Mouse (Mus musculus) erythroblast, embryonic 14.5 days (primary cell): ENCODE results near the gene Ethe1. TPM values are rescaled to one million over a fixed set of nuclear protein-coding genes. Genes with fewer than 3 reads are reported as not detected.

Experiments
- H3K27me3 ChIP-seq: 2 replicates; pipeline ENCODE4 v1.6.1; 2012; ENCODE audit warnings: inconsistent platforms; ENCODE audit not compliant: control insufficient read depth
- H3K36me3 ChIP-seq: 2 replicates; pipeline ENCODE4 v1.6.1; 2012; ENCODE audit warnings: mild to moderate bottlenecking, inconsistent platforms; ENCODE audit not compliant: control insufficient read depth
- H3K4me1 ChIP-seq: 2 replicates; pipeline ENCODE4 v1.6.1; 2012; ENCODE audit warnings: inconsistent platforms; ENCODE audit not compliant: control insufficient read depth
- H3K4me3 ChIP-seq: replicated peaks from 2 replicates; pipeline ENCODE3; 2012; ENCODE audit warnings: moderate library complexity, mild to moderate bottlenecking, inconsistent platforms
- H3K9me3 ChIP-seq: 2 replicates; pipeline ENCODE4 v1.6.1; 2012; ENCODE audit warnings: low read length, inconsistent platforms, mixed read lengths; ENCODE audit not compliant: control insufficient read depth
- GATA1 ChIP-seq: IDR thresholded peaks from 2 replicates; pipeline ENCODE4 v1.6.1; 2012; ENCODE audit warnings: low read length, inconsistent platforms, mixed read lengths
- TAL1 ChIP-seq: IDR thresholded peaks from 3 replicates; pipeline ENCODE4 v1.6.1; 2012; ENCODE audit warnings: low read length, inconsistent platforms, mixed read lengths
- polyA plus RNA-seq: library from polyadenylated mRNA; stranded (reverse); fragments of >175 nt; gene quantifications from 2 replicates; pipeline ENCODE4 v1.2.3, GENCODE M21; 2012

Gene Ethe1
- polyA plus RNA-seq, 1 experiment, result 1.8 TPM

DNA sequence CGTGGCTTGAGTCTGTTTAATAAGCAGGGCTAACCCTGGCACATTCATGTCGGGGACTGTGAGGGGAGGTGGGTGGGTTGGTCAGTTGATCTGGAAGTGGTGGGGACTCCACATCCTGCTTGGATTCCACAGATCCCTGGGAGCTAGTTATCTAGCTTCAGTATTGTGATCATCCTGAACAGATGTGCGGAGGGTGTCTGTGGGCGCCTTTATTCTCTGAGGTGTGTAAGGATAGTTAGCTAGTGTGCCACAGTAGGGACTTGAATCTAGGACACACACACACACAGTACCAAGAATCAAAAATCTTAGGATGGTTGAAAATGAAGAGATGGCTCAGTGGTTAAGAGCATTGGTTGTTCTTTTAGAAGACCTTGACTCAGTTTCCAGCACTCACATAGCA is 18.8 kb upstream of the Ethe1 start:
- Histone ChIP-seq H3K4me1 (no peaks in the 10 kb centered on the region; the same call in 1 of the 2 replicates), H3K9me3 (no peaks in the 10 kb centered on the region), H3K36me3 (peaks cover 94% of the 10 kb centered on the region), H3K4me3 (no peak overlapping the region), H3K27me3 (no peaks in the 10 kb centered on the region)
- no peak for TF ChIP-seq GATA1
- no peak for TF ChIP-seq TAL1

DNA sequence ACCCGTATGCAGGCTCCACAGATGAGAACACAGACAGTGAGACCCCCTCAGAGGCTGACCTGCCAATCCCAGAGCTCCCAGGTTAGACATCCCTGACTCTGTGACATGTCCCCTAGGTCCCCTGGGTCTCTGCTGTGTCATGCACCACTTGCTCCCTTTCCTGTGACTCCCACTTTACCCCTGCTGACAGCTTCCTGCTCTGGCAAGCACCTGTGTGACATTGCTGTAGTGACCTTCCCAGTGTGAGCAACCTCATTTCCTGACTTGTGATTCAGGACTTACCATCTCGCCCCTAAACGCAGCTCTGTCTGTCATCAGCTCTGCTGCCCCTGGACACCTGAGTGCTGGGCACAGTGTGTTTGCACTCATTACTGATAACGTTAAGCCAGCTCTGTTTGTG is 16.3 kb upstream of the Ethe1 start:
- Histone ChIP-seq H3K4me1 (peaks cover 1% of the 10 kb centered on the region; the same call in 1 of the 2 replicates), H3K27me3 (no peaks in the 10 kb centered on the region), H3K4me3 (no peak overlapping the region), H3K36me3 (peaks cover 71% of the 10 kb centered on the region), H3K9me3 (no peaks in the 10 kb centered on the region)
- TF ChIP-seq TAL1, result no peak
- TF ChIP-seq GATA1, result no peak

DNA sequence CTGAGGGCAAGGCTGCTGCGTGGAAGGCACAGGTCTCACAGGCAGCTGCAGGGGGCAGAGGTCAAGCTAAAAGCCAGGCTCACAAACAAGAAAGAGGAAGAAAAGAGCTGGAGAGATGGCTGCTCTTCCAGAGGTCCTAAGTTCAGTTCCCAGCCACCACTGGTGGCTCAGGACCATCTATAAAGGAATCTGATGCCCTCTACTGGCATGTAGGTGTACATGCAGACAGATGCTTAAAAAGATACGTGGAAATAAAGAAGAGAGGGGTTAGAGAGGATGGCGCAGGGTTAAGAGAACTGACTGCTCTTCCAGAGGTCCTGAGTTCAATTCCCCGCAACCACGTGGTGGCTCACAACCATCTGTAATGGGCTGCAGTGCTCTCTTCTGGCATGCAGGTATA is 14.9 kb upstream of the Ethe1 start:
- H3K27me3 ChIP-seq, result no peaks in the 10 kb centered on the region
- peaks cover 58% of the 10 kb centered on the region for H3K36me3 ChIP-seq
- H3K4me1 ChIP-seq, result peaks cover 1% of the 10 kb centered on the region; the same call in 1 of the 2 replicates
- H3K4me3 ChIP-seq, result no peak overlapping the region
- no peak for TF ChIP-seq TAL1
- no peak for TF ChIP-seq GATA1
- H3K9me3 ChIP-seq, result no peaks in the 10 kb centered on the region

DNA sequence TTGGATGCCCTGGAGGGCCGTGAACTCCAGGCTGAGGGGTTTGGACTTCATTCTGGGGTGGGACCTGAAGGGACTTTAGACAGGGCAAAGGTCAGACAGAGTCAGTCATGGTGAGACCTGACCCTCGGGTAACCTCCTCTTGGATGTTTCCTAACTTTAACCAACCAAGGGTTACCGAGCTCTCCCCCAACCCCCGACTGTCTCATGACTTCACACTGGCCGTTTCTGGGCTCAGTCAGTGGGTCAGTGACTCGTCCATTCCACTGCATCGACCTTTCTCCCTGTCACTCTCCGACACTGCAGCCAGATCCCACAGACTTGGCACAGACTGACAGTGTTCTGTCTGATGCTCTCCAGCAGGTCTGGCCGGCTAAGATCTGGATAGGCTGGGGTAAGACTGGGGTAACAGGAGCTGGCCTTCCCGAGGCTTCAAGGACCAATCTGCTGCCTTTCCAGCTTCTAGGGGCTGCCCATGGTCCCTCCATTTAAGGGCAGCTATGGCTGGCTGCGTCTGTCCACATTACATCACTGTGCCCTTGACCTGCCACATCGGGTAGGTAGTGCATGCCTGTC is 13.0 kb upstream of the Ethe1 start:
- H3K4me3 ChIP-seq, result no peak overlapping the region
- no peaks in the 10 kb centered on the region for H3K27me3 ChIP-seq
- H3K36me3 ChIP-seq, result peaks cover 41% of the 10 kb centered on the region
- H3K9me3 ChIP-seq, result no peaks in the 10 kb centered on the region
- TF ChIP-seq TAL1 (no peak), GATA1 (no peak)
- peaks cover 1% of the 10 kb centered on the region; the same call in 1 of the 2 replicates for H3K4me1 ChIP-seq

DNA sequence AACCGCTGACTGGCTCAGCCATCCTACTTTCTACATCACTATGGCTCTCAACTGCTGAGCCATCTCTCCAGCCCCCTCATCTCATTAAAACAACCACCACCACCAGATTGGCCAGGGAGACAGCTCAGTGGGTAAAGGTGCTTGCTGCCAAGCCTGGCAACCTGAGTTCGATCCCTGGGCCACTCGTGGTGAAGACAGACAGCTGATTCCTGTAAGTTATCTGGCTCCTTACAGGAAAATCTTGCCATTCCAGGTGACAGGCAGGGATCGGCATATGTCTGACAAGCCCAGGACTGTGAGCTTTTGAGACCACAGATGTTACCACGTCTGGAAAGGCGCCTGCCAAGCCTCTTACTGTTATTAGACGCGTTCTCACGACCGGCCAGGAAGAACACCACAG is 9.5 kb upstream of the Ethe1 start:
- H3K27me3 ChIP-seq, result no peaks in the 10 kb centered on the region
- no peak for TF ChIP-seq TAL1
- no peak for TF ChIP-seq GATA1
- H3K9me3 ChIP-seq, result no peaks in the 10 kb centered on the region
- peaks cover 8% of the 10 kb centered on the region for H3K36me3 ChIP-seq
- peaks cover 1% of the 10 kb centered on the region; the same call in 1 of the 2 replicates for H3K4me1 ChIP-seq
- no peak overlapping the region for H3K4me3 ChIP-seq

DNA sequence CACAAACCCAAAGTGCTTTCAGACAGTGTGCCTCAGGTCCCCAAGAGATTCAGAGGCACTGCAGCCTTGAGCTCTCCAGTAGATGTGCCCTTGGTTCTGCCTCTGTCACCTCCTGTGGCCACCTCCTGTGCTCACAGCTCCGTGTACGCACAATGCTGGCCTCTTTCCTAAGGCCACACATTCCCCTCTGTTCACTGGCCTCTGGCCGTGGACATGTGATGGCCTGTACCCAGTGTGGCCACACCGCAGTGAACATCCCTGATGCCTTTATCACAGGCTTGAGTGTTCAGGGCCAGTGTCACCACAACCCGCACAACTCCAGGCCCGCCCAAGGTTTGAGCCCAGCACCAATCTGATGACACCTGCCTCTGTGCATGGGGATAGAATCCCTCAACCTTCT is 2.5 kb upstream of the Ethe1 start:
- no peaks in the 10 kb centered on the region for H3K36me3 ChIP-seq
- H3K4me3 ChIP-seq, result no peak overlapping the region
- H3K9me3 ChIP-seq, result peaks cover 20% of the 10 kb centered on the region
- peaks cover 27% of the 10 kb centered on the region for H3K27me3 ChIP-seq
- TF ChIP-seq GATA1 (no peak), TAL1 (no peak)
- peaks cover 23% of the 10 kb centered on the region for H3K4me1 ChIP-seq

DNA sequence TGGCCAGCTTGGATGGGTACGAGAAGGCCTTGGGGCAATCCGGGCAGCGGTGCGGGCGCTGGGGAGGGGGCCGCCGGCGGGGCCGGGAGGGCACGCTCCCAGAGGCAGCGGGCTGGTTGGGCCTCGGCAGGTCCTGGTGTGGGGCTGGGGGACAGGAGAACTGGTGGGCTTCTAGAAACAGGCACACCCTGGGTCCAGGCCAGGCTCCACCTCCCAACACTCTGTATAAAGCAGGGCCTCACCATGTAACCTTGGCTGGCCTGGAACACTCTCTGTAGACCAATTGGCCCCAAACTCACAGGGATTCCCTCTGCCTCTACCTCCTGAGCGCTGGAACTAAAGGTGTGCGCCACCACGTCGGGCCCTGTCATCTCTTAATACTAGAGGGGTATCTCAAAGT is 1.3 kb upstream of the Ethe1 start:
- H3K4me1 ChIP-seq, result peaks cover 31% of the 10 kb centered on the region
- TF ChIP-seq GATA1 (no peak), TAL1 (no peak)
- H3K4me3 ChIP-seq, result no peak overlapping the region
- no peaks in the 10 kb centered on the region for H3K36me3 ChIP-seq
- H3K27me3 ChIP-seq, result peaks cover 27% of the 10 kb centered on the region
- peaks cover 20% of the 10 kb centered on the region for H3K9me3 ChIP-seq

DNA sequence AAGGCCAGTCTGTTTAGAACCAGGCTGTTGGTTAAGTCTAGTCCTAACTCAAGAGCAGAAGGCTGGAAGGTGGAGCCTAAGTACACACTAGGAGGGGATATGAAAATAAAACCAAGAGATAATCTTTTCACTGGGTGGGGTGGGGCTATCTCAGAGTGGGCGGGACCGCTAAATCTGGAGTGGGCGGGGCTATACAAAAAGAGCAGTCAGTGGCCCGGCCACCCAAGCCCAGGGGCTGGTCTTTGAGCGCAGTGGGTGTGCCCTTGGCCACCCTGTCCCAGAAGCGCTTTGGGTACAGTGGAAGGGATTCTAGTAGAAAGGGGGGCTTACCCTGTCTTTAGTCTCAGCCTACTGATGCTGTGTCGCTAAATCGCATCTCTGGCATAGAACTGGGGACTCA is 515 bp upstream of the Ethe1 start:
- H3K4me3 ChIP-seq, result peak overlapping the region; percentile 42
- peaks cover 40% of the 10 kb centered on the region for H3K4me1 ChIP-seq
- TF ChIP-seq TAL1 (no peak), GATA1 (no peak)
- H3K36me3 ChIP-seq, result no peaks in the 10 kb centered on the region
- H3K9me3 ChIP-seq, result peaks cover 20% of the 10 kb centered on the region
- H3K27me3 ChIP-seq, result peaks cover 27% of the 10 kb centered on the region

GRCm38 (mm10) chr7:24588336-24588735 is 993 bp downstream of the Ethe1 start:
- Histone ChIP-seq H3K4me1 (peaks cover 55% of the 10 kb centered on the region), H3K9me3 (peaks cover 20% of the 10 kb centered on the region), H3K36me3 (no peaks in the 10 kb centered on the region), H3K27me3 (peaks cover 27% of the 10 kb centered on the region), H3K4me3 (no peak overlapping the region)
- no peak for TF ChIP-seq TAL1
- no peak for TF ChIP-seq GATA1

DNA sequence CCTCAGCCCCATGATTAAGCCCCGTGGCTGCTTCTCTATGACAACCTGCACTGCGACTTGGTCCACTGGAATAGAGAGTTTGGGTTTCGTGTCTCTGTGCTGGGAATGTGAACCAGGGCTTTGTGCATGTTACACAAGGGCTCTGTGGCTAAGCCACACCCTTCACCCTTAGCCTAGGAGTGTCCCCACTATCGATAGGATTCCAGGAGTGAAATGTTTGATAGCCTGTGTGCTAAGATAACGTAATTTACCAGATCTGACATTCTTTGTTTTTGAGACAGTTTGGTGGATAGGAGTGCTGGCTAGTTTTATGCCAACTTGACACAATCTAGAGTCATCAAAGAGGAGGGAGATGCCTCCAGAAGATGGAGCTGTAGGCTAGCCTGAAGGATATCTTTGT is 4.4 kb downstream of the Ethe1 start:
- no peaks in the 10 kb centered on the region for H3K36me3 ChIP-seq
- TF ChIP-seq TAL1 (0 out of 3 replicates have a peak, but pooled peaks have one; percentile 19), GATA1 (no peak)
- no peak overlapping the region for H3K4me3 ChIP-seq
- peaks cover 9% of the 10 kb centered on the region for H3K27me3 ChIP-seq
- H3K4me1 ChIP-seq, result peaks cover 70% of the 10 kb centered on the region
- no peaks in the 10 kb centered on the region for H3K9me3 ChIP-seq
